Mouse (Mus musculus): ENCODE measurements around the gene Prdm5.

Prdm5 gene

DNA sequence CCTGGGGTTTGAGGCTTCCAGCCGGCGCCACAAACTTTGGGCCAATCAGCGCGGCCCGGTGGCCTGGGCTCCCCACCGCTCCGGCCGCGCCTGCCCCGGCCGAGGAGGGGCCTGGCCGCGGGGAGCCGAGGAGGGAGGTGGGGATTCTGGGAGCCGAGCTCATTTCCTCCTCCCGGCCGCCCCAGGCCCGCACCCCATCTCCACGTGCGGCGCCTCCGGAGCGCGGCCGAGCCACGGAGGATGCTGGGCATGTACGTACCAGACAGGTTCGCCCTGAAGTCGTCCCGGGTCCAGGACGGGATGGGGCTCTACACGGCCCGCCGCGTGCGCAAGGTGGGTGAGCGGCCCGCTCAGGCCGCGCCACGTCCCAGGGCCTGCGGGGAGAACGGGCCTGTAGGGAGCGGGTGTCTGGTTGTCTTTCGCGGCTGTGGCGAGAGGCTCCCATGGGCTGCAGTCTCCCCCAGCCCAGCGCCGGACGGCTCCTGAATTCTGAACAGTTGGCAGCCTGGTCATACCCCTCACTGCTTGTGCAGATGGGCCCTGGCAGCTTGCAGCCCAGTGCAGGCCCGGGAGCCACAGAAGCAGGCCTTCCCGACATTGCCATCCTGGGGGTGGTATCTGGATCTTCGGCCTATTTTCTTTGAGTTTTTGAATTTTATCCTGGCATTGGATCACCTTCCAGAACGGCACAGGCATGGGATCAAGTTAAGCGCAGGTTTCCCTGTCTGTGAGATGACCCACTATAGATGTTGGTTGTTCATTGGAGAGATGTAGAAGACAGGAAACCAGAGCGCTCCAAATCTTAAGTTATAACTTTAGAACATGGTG, at the start of gene Prdm5:
Prdm5 (plus strand) TSS at position 128 of the 828 bp plus-strand sequence.
- peak; percentile 17 to 25 for DNase-seq (ENCODE audit: low spot score in 2 of 2)

DNA sequence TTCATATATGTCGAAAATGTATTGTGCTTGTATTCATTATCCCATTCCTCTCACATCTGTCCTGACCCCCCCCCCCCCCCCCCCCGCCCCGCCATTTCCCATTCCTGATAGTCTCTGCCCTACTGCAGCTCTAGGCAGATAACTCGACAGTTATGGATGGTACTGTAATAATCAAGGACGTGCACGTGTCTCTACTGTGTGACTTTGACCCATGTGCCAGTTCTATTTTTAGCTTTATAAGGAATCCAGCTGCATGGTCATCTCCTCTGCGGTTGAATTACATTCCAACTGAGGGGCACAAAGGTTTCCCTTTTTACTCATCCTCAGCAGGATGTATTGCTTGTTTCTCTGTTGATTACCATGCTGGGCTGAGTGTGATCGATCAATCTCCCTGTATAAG, 39.3 kb upstream of the Prdm5 start:
- no peak for DNase-seq (ENCODE audit: low spot score in 2 of 2)

DNA sequence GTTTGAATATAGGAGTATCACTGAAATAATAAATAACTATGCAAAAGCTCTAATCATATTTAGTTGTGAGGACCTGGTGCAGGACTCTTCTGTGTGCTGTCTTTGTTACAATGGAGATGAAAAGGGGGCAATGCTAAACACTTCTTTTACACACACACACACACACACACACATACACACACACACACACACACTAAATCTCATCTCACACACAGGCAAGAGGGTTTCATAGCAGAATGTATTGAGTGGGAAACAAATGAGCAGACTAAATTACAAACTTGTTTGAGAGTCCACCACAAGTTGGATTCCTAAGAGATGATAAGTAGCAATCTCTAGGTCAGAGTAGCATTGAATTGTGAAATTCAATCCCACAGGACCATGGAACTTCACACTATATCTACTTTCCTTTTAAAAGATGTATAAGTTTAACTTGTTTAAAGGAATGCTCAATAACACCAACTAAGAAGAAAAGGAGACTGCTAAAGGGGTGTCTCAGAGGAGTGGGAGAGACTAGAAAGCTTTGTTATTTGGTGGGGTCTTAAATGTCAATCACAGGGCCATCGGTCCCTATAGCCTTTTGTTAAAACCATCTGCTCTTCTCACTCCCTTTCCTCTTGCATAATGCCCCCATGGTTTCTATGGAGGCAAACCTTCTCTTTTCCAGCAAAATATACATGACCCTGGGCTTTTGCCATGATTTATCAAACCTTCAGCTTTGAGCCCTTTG, 35.5 kb upstream of the Prdm5 start:
- DNase-seq (ENCODE audit: low spot score in 2 of 2) = no peak

DNA sequence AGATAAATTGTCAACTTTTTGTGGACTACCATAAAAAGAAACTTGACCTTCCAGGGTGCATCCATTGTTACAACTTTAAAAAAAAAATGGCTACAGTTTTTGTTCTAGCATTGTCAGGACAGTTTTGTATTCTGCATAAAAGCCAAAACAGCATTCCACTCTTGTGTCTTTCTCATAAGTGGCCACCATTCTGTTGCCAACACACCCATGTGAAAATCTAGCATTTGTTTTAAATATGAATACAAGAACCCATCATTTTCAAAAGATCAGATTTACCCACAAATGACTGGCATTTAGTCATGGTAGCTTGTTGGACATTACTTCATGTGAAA, 35.0 kb upstream of the Prdm5 start:
- DNase-seq (ENCODE audit: low spot score in 2 of 2) = no peak

DNA sequence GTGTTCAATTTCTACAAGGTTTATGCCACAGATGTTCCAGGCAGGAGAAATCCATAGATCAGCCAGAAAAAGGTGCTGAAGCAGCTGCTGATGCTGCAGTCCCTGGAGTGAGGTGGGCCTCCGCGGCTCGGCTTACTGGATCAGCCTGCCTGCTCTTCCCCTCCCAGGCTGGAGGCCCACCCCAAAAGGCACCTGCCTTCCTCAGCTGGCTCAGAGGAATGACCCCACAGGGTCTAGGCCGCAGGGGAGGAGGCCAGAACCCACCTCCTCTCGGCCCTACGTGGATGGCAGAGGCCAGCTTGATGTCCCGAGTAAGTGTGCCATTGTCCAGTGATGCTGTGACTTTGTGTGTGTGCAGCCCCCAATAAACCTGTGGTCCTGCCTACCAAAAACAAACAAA, 20.6 kb upstream of the Prdm5 start:
- no peak for DNase-seq (ENCODE audit: low spot score in 2 of 2)

DNA sequence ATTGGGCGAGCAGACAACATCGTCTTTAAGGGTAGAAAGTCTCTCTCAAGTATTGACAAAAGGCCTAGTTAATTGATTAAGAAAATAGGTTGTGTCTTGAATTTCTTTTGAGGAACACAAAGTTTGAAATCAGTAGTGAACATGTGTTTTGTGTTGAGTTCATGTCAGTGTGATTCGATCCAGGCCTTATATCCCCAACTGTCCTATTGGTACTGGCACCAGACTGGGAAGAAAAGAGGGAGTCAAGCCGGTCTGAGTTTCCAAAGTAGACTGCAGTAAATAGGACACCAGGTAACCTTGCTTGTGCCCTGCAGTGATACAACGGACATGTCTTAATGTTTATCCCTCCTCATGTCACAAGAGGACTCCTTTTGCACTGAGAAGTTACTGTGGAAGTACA, 19.6 kb upstream of the Prdm5 start:
- no peak for DNase-seq (ENCODE audit: low spot score in 2 of 2)

DNA sequence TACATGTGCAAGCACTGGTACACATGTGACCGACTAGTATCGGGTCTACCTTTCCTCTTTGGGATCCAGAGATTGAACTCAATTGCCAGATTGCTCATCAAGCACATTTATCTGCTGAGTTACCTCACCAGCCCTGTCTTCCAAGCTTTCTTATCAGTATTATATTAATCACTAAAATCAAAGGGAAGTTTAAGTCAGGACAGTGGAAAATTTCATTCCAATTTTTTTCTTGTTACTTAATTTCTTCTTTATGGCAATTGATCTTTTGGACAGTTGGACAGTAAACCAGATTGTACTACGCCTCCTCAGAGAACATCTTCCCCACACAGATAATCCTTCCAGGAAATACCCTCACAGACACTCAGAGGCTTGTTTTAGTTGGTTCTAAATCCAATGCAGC, 18.7 kb upstream of the Prdm5 start:
- DNase-seq (ENCODE audit: low spot score in 2 of 2) = no peak

DNA sequence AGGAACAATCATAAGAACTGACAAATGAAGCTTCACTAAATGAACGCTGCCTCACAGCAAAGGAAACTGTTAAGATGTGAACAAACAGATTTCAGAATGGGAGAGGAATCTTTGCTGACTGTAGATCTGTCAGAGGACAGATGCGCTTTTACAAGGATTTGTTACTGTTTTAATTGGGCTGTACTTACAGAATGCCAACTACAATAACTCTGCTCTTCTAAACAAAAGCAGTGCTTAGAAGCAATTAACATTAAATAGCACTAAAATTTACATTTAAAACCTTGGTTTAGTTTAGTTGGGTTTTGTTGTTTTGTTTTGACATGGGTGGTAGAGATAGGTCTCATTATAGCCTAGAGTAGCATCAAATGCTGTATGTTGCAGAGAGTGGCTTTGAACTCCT, 14.3 kb upstream of the Prdm5 start:
- no peak for DNase-seq (ENCODE audit: low spot score in 2 of 2)

DNA sequence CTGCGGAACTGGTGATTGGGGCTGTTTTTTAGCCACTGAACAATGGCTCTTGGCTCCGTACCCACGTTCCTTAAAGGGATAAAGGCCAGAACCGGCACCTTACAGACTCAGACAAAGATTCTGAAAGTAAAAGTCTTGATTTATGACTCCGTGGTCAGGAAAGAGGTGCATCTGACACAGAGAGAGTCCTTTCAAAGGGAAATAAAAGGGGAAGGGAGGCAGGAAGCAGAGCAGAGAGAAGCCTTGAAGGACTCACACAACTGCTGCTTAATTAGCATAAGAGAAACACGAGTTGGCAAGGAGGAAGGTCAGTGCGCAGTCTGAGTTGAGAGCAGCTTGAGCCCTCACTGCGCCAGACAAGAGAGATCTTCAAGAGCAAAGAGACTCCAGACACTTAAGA, 13.7 kb upstream of the Prdm5 start:
- no peak for DNase-seq (ENCODE audit: low spot score in 2 of 2)

DNA sequence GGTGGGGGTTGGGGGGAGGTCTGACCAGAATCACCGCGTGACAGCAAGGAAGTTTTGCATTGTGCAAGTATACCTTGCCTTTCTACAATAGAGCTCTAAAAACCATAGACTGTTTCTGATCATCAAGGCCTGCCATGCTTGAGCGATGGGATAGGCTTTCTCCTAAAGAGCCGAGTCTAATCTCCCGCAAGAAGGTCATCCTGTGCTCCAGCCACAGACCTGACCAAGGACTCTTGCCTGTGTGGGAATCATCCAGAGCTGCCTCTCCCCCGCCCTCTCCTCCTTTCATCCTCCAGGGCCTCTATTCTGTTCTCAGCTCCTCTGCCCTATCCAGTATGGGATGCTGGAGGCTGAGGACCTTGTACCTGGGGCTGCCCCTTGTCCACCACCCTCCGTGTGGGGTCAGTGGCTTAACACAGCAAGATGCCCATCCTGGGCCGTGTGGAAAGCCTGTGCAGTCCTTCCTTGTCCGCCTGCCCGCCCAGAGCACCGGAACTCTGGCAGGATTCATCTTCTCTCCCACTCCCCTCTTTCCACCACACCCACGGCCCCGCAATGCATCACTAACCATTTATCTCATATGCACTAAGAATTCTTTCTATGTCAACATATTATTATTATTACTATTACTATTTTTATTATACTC, 12.9 kb upstream of the Prdm5 start:
- no peak for DNase-seq (ENCODE audit: low spot score in 2 of 2)

DNA sequence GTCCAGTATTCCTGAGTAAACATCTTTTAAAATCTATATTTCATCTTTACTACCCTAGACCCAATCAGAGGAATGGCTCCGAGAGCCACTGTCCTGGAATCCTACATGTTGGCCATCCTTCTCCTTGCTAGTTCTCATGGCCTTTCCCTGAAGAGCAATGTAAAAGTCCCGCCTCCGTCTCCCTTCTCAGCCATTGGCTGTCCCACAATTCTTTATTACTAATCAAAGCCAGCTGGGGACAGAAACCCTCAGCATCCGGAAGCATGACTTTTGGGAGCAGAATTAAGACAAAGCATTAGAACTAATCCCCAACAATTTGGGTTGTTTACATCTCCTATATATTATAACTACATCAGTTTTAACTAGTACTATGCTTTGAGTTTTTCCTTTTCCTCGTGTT, 10.9 kb upstream of the Prdm5 start:
- DNase-seq (ENCODE audit: low spot score in 2 of 2) = no peak

DNA sequence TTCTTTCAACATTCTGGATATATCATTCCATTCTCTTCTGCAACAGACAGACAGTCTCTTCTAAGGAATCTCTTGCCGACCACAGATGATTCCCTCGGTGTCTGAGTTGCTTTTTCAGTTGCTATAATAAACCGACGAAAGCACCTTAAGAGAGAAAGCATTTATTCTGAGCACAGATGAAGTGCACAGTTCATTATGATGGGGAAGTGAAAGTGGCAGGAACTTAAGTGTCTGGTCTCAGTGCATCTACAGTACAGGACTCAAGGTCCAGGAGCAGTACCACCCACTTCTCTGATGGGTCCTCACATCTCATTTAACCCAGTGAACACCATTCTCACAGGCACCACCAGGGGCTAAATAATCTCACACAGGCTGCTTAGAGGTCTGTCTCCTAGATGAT, 5.2 kb upstream of the Prdm5 start:
- no peak for DNase-seq (ENCODE audit: low spot score in 2 of 2)

DNA sequence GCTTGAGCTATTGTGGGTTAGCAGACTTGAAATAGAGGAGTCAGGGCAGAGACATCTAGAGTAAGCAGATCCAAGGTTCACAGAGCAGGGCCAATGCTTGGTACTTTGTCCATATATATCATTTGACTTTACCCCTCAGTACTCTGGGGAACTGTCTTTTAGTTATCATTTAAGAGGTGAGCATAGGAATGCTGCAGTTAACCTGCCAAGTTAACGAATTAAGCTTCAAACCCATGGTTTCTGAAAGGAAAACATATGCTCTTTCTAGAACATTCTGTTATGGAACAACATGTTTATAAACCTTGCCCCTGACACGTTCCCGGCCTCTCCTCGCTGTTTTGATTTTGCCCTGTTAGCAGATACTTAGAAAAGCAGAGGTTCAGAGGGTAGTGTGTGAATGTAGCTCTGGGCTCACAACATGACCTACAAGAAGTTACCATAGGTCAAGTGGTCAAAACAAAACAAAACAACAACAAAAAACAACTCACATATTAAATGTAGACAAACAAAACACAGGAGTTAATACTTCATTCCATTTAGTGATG, 973 bp downstream of the Prdm5 start:
- no peak for DNase-seq (ENCODE audit: low spot score in 2 of 2)

DNA sequence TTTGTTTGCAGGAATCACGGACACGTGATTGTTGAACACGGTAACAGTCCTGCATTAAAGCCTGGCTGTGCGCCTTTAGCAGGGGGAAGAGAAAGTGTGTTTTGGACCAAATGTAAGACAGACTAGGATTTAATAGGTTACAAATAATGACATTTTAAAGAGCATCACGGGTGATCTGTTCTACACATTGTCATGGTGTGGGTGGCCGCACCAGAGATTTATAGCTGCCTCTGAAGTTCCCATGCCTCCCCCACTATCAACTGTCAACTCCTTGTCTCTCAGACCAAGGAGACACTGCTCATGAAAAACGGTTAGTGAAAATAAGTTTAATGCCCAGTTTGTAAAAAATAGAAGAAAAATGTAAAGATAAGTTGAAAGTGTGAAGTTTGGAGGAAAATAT, 2.7 kb downstream of the Prdm5 start:
- DNase-seq (ENCODE audit: low spot score in 2 of 2) = no peak

DNA sequence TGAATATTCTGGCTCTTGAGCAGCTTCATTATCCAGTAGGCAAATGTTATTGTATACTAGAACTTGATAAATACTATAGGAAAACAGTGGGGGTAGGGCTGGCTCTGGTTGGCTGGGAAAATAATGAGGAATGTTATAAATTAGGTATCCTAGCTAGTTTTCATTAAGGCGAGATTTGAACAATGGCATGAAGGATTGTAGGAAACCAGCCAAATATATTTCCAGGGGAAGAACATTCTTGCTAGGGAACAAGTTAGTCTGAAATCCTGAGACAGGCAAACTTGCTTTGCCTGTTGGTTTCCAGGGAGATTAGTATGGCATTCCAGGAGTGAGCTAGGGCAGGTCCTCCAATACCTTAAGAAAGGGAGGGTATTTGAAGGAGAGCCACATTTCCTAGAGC, 4.9 kb downstream of the Prdm5 start:
- DNase-seq (ENCODE audit: low spot score in 2 of 2) = no peak

DNA sequence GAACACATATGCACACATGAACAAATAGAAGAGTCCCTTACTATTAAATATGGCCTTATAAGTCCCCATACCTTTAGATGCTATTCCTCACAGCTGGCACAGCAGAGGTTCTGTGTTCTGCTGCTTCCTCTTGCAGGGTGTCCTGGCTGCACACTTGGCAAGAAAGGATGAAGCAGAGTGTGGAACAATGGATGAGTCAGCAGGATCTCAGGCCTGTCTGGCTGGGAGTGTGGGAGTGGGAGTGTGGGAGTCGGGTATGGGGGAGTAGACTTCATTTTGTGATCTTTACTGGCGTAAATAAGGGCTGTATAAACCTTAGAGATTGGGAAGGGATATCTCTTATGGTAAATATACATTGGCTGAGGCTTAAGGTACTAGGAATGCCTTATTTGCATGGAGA, 14.1 kb downstream of the Prdm5 start:
- no peak for DNase-seq (ENCODE audit: low spot score in 2 of 2)

DNA sequence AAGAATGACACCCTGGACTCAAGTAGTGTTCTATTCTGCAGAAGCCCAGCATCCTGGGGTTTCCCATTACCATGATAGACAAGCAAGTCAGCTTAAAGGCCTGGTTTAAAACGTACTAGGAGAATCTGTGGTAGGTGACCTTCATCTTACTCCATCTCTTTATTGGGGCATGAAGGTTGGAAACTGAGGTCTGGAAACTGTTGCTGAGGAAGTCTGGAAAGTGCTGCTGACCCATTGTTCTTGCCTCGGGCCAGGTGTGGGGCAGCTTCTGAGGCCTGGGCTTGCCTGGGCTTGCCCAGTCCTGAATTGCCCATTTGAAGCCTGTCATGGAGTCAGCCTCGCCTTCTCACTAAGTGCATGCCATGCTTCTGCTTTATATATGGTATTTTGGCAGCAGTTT, 17.8 kb downstream of the Prdm5 start:
- no peak for DNase-seq (ENCODE audit: low spot score in 2 of 2)

DNA sequence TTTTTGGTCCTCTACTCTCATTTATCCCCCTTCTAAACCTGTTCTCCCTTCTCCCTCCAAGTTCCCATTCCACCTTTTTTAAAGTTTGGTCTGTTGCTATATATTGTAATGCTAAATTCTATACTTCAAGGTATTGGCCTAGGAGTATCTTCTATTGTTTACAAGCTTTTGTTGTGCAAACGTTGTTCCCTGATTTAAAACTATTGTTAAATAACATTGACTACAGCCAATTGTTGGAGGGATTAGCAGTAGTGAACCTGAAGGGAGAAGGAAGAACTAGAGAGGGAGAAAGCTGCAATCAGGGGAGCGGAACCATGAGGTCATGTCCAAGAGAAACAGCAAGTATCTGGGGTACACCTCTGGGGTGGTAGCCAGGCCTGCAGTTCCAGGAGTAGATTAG, 18.5 kb downstream of the Prdm5 start:
- no peak for DNase-seq (ENCODE audit: low spot score in 2 of 2)

DNA sequence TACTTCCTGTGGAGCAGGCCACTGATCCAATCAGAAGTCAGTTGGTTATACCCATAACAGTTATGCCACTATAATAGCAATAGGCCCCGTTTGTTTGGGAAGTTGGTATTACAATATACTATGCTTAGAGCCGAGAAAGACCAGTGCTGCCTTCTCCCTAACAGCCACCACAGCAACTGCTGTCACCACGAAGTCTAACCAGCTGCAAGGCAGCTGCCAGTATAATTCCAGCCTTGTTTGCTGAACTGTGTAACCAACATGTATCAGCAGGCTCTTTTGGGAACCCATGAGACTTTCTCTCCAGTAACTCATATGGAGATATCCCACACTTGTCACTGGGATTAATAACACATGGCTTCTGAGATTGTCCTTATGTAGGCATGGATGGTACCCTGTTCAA, 19.6 kb downstream of the Prdm5 start:
- DNase-seq (ENCODE audit: low spot score in 2 of 2) = no peak

DNA sequence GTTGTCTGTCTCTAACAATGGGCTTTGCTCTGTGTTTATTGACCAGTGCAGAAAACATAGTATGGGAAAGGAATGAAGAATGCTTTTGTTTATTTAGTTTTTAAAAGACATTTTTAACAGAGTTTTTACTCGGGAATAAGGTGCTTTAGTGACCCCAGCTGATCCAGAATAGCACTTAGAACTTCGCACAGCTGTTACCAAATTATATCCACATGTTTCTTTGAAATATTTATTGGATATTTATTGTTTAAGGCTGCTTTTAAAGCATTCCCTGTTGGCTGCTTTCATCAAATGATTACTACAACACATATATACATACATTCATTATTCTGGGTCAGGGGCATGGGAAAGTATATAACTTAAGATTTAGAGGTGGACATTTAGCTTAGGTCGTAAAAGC, 32.9 kb downstream of the Prdm5 start:
- DNase-seq (ENCODE audit: low spot score in 2 of 2) = no peak

DNA sequence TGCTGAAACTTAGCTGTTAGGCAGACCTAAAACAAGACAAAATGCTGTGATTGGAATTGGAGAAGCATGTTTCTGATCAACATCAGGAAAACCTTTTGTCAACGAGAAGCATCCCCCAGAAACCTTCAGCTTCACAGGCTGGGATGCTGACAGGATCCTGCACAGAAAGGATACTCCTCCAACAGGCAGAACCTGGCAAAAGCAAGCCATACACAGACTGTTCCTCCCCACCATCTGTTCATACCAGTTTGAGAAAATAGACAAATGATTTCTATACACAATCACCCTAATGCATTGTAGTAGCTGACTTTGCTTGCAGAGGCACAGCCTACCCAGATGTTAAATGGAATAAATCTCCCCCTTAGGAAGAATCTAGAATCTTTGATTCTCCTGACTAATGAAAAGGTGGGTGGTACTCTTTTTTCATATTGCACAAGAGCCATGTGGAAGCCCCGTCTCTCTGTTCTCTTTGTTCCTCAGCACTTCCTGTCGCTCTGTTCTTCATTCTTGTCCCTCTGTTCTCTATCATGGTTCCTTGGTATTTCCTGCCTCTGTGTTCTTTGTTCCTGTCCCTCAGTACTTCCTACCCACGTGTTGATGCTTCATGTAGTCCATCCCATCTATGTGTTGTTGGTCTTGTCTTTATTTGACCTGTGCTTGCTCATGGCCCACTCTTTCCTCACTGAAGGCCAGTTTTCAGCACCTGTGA, 39.4 kb downstream of the Prdm5 start:
- DNase-seq (ENCODE audit: low spot score in 2 of 2) = no peak

DNA sequence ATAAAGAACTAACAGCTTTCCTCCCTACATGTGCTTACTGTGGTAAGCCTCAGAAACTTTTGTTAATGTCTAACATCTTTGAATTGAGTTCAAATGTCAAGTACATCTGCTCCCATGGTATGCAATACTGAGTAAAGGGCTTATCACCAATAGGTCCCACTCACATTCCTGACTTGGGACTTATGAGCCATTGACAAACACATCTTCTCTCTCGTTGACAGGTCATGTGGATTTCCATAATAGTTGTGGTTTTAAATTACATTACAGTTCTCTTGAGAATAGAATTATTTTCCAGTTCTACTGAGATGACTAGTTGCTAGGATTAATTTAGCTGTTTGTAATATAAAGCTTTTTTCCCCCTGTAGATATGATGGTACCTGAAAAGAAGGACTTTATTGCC, 49.9 kb downstream of the Prdm5 start:
- no peak for DNase-seq (ENCODE audit: low spot score in 2 of 2)

All from frontal cortex, postnatal 25 days (tissue).